Comparison of ENCODE assay signal across 14 mouse cellular contexts in the genomic region with DNA sequence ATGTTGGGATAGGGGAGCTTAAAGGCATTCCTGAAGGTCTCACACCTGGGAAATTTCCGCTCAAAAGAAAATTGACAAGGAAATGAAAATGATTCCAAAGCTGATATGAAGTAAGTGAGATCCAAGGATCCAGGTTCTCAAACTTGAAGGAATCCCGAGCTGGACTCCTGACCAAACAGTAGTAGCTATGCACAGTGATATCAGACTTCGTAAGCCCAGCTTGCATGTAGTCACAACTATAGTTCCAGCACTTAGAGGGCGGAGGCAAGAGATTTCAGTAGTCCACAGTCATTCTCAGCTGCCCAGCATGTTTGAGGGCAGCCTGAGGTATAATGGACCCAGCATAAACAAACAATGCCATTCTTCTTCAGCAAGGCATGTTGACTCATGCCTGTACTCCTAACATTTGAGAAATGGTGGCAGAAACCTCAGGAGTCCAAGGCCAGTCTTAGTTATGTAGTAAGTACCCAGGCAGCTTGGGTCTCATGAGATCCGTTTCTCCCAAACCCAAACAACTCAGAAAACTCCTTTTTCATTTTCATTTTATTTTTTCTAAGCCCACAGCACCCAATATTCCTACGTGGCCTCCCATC. TPM values are rescaled to one million over a fixed set of nuclear protein-coding genes. Genes with fewer than 3 reads are reported as not detected.
DNase-seq lines count a peak whose midpoint lies in the region; ATAC-seq and TF ChIP-seq lines count a peak whose summit lies in the region.
"Had no signal": no experiment of that assay in that cellular context is flagged by ENCODE, and none has a peak within 500 bp of the region (broad histone marks: within the 10 kb centered on the region; RNA-seq: fewer than 3 reads in every experiment).

No protein-coding gene starts in this region.

- TF ChIP-seq CTCF in CH12.LX (conservative IDR thresholded peaks at IDR 0.05 in 1 of 2, IDR thresholded peaks at IDR 0.05 in 1 of 2; ENCODE audit: low read depth in 2 of 2, low read length in 2 of 2): no peak

- H3K4me2 ChIP-seq in kidney, embryonic 14.5 days (replicated peaks; ENCODE audit: low read depth, low read length): peak overlapping the region; percentile 57
- peak overlapping the region; percentile 75; the same call in 1 of the 2 replicates for H3K4me2 ChIP-seq in CH12.LX (ENCODE audit: insufficient read depth, low read depth, poor library complexity, severe bottlenecking)
- H3K4me2 ChIP-seq in embryonic facial prominence, embryonic 12.5 days (replicated peaks): peak overlapping the region; percentile 53; the same call in 1 of the 2 replicates
- peak overlapping the region; percentile 50; the same call in 1 of the 2 replicates for H3K4me2 ChIP-seq in limb, embryonic 14.5 days (replicated peaks; ENCODE audit: low read depth, low read length, severe bottlenecking)

- H3K9ac ChIP-seq in kidney, embryonic 14.5 days (ENCODE audit: low read depth, low read length): no peak overlapping the region
- peak overlapping the region; percentile 84 for H3K9ac ChIP-seq in CH12.LX (ENCODE audit: insufficient read depth, low read depth)
- no peak overlapping the region for H3K9ac ChIP-seq in embryonic facial prominence, embryonic 12.5 days
- no peak overlapping the region for H3K9ac ChIP-seq in limb, embryonic 14.5 days (ENCODE audit: low read depth, low read length, severe bottlenecking)

- H3K4me3 ChIP-seq in kidney, embryonic 14.5 days (ENCODE audit: low read length): no peak overlapping the region
- H3K4me3 ChIP-seq in CH12.LX (replicated peaks in 1 of 3; ENCODE audit: low read depth in 2 of 3, low read length in 2 of 3, poor library complexity in 1 of 3): no peak overlapping the region
- H3K4me3 ChIP-seq in embryonic facial prominence, embryonic 12.5 days: no peak overlapping the region
- no peak overlapping the region for H3K4me3 ChIP-seq in limb, embryonic 14.5 days (replicated peaks; ENCODE audit: low read length)

- no peak for TF ChIP-seq RAD21 in CH12.LX (IDR thresholded peaks at IDR 0.05; ENCODE audit: low read depth, low read length)

- 0 out of 2 replicates have a peak, but pooled peaks cover 8% of the 10 kb centered on the region for H3K4me1 ChIP-seq in kidney, embryonic 14.5 days (ENCODE audit: control insufficient read depth, insufficient read depth, low read length)
- H3K4me1 ChIP-seq in CH12.LX (ENCODE audit: control insufficient read depth in 1 of 2, insufficient read depth in 2 of 2): peaks cover 4 to 20% of the 10 kb centered on the region in 2 experiments; a peak in 2 of 4 replicates
- H3K4me1 ChIP-seq in embryonic facial prominence, embryonic 12.5 days: peaks cover 10% of the 10 kb centered on the region; the same call in 1 of the 2 replicates
- peaks cover 16% of the 10 kb centered on the region for H3K4me1 ChIP-seq in limb, embryonic 14.5 days (ENCODE audit: control insufficient read depth, insufficient read depth, low read length)

- no peak for DNase-seq in kidney, postnatal 36 days
- no peak for DNase-seq in CH12.LX (ENCODE audit: extremely low read depth)
- DNase-seq in limb, embryonic 14.5 days (ENCODE audit: low spot score): no peak
- DNase-seq in cerebellum, adult 18-20 months: no peak
- no peak for DNase-seq in adrenal gland, adult (ENCODE audit: inconsistent age in 2 of 2, low spot score in 1 of 2)
- no peak for DNase-seq in urinary bladder, postnatal 4 days (ENCODE audit: low spot score in 2 of 2)
- DNase-seq: adrenal gland, postnatal 10 days; heart, postnatal 4 days; right cerebral cortex, postnatal 4 days had no signal

- in situ Hi-C loops in CH12.LX (cut with MboI; ENCODE audit: low pct_ligation_motif_present, low pct_unique_long_range_greater_than_20kb, low sequenced_read_pairs): loop anchor here (10.0 kb wide), 1 partner anchor 47 kb away; no protein-coding TSS in a partner anchor

- H3K9me3 ChIP-seq in kidney, embryonic 14.5 days (ENCODE audit: control insufficient read depth, low read length): no peaks in the 10 kb centered on the region
- H3K9me3 ChIP-seq in CH12.LX (replicated peaks; ENCODE audit: low read length): no peaks in the 10 kb centered on the region
- no peaks in the 10 kb centered on the region for H3K9me3 ChIP-seq in embryonic facial prominence, embryonic 12.5 days
- no peaks in the 10 kb centered on the region for H3K9me3 ChIP-seq in limb, embryonic 14.5 days (ENCODE audit: control insufficient read depth, low read length)

- no peak for ATAC-seq in kidney, embryonic 14.5 days (ENCODE audit: low FRiP score, low TSS enrichment)
- ATAC-seq in embryonic facial prominence, embryonic 12.5 days (ENCODE audit: insufficient number of reproducible peaks, insufficient read depth, low FRiP score, low TSS enrichment): no peak
- ATAC-seq in limb, embryonic 14.5 days (ENCODE audit: low FRiP score, low read depth): no peak

- no peaks in the 10 kb centered on the region for H3K36me3 ChIP-seq in kidney, embryonic 14.5 days (ENCODE audit: control insufficient read depth, insufficient read depth, low read length)
- H3K36me3 ChIP-seq in CH12.LX (replicated peaks in 1 of 2; ENCODE audit: control insufficient read depth in 1 of 2, insufficient read depth in 1 of 2, low read length in 1 of 2): no peaks in the 10 kb centered on the region
- no peaks in the 10 kb centered on the region for H3K36me3 ChIP-seq in embryonic facial prominence, embryonic 12.5 days
- no peaks in the 10 kb centered on the region for H3K36me3 ChIP-seq in limb, embryonic 14.5 days (ENCODE audit: control insufficient read depth, insufficient read depth, low read length)

- H3K27me3 ChIP-seq in kidney, embryonic 14.5 days (ENCODE audit: control insufficient read depth, insufficient read depth, low read length): no peaks in the 10 kb centered on the region
- no peaks in the 10 kb centered on the region for H3K27me3 ChIP-seq in CH12.LX (replicated peaks)
- H3K27me3 ChIP-seq in embryonic facial prominence, embryonic 12.5 days: no peaks in the 10 kb centered on the region
- no peaks in the 10 kb centered on the region for H3K27me3 ChIP-seq in limb, embryonic 14.5 days (ENCODE audit: control insufficient read depth, insufficient read depth, low read length)

- no peaks in the 10 kb centered on the region for H3K79me2 ChIP-seq in CH12.LX (replicated peaks; ENCODE audit: control insufficient read depth, extremely low read depth, insufficient read depth, poor library complexity, severe bottlenecking)

- dilution Hi-C loops in CH12.LX (cut with MboI; ENCODE audit: extremely low pct_ligation_motif_present, extremely low pct_unique_long_range_greater_than_20kb, low sequenced_read_pairs): no loop called here

- TF ChIP-seq POLR2A in CH12.LX (IDR thresholded peaks at IDR 0.05; ENCODE audit: low read depth, low read length): no peak
- no peak for TF ChIP-seq POLR2A in limb, embryonic 14.5 days (IDR thresholded peaks at IDR 0.05; ENCODE audit: borderline replicate concordance, extremely low read depth, insufficient read depth, insufficient read length)

- WGBS in kidney, embryonic 14.5 days: 83% methylated on average over 6 of the region's 6 CpGs
- WGBS in embryonic facial prominence, embryonic 12.5 days: 80% methylated on average over 6 of the region's 6 CpGs
- 82% methylated on average over 6 of the region's 6 CpGs for WGBS in limb, embryonic 14.5 days

- H3K27ac ChIP-seq in kidney, embryonic 14.5 days (ENCODE audit: low read depth, low read length): peak overlapping the region; percentile 93
- H3K27ac ChIP-seq in CH12.LX (ENCODE audit: insufficient read depth, low read depth): peak overlapping the region; percentile 16
- peak overlapping the region; percentile 98 for H3K27ac ChIP-seq in embryonic facial prominence, embryonic 12.5 days
- no peak overlapping the region for H3K27ac ChIP-seq in limb, embryonic 14.5 days (replicated peaks; ENCODE audit: low read depth, low read length)

- no peak for TF ChIP-seq EP300 in CH12.LX (IDR thresholded peaks at IDR 0.05; ENCODE audit: low read length)

RNA-seq across cellular contexts. Expression of a gene that starts 1.7 kb away (rescaled TPM):
- 1.3 and 1.9 TPM in 2 replicates for polyA plus RNA-seq in kidney, embryonic 14.5 days (2014; fragmentation: Nextera tagmentation; extraction: Ambion mirVana)
- 114 and 122 TPM in 2 replicates for total RNA-seq in CH12.LX (2012; rRNA removed)
- 0.96 and 0.97 TPM in 2 replicates for total RNA-seq in CH12.LX (2014; rRNA removed)
- polyA plus RNA-seq in CH12.LX (2012; ENCODE audit: insufficient read length, low read depth): 0.14 TPM in 1 of 2 replicates, not detected in the other
- polyA plus RNA-seq in embryonic facial prominence, embryonic 12.5 days (2016; fragmentation: Nextera tagmentation; extraction: Ambion mirVana): 1.3 TPM in 2 replicates
- polyA plus RNA-seq in limb, embryonic 14.5 days (2012; rRNA removed): 1.6 and 2.7 TPM in 2 replicates
- 0.65 and 0.78 TPM in 2 replicates for polyA plus RNA-seq in limb, embryonic 14.5 days (2014; fragmentation: Nextera tagmentation; extraction: Ambion mirVana)

RNA-seq across cellular contexts. Expression of a gene that starts 1.9 kb away (rescaled TPM):
- 54.0 and 60.2 TPM in 2 replicates for polyA plus RNA-seq in kidney, embryonic 14.5 days (2014; fragmentation: Nextera tagmentation; extraction: Ambion mirVana)
- total RNA-seq in CH12.LX (2012; rRNA removed) (436 and 456 TPM in 2 replicates), CH12.LX (2014; rRNA removed) (16.1 and 17.4 TPM in 2 replicates)
- 1.1 and 2.2 TPM in 2 replicates for polyA plus RNA-seq in CH12.LX (2012; ENCODE audit: insufficient read length, low read depth)
- 35.4 and 35.6 TPM in 2 replicates for polyA plus RNA-seq in embryonic facial prominence, embryonic 12.5 days (2016; fragmentation: Nextera tagmentation; extraction: Ambion mirVana)
- 48.2 and 49.5 TPM in 2 replicates for polyA plus RNA-seq in limb, embryonic 14.5 days (2012; rRNA removed)
- 34.9 and 44.4 TPM in 2 replicates for polyA plus RNA-seq in limb, embryonic 14.5 days (2014; fragmentation: Nextera tagmentation; extraction: Ambion mirVana)

RNA-seq across cellular contexts. Expression of a gene that starts 13.5 kb away (rescaled TPM):
- polyA plus RNA-seq in kidney, embryonic 14.5 days (2014; fragmentation: Nextera tagmentation; extraction: Ambion mirVana): not detected in 2 replicates
- total RNA-seq in CH12.LX (2012; rRNA removed) (0.38 and 0.76 TPM in 2 replicates), CH12.LX (2014; rRNA removed) (not detected in 2 replicates)
- polyA plus RNA-seq in CH12.LX (2012; ENCODE audit: insufficient read length, low read depth): not detected in 2 replicates
- 0.24 and 0.25 TPM in 2 replicates for polyA plus RNA-seq in embryonic facial prominence, embryonic 12.5 days (2016; fragmentation: Nextera tagmentation; extraction: Ambion mirVana)
- 0.20 and 0.33 TPM in 2 replicates for polyA plus RNA-seq in limb, embryonic 14.5 days (2012; rRNA removed)
- 0.21 TPM in 1 of 2 replicates, not detected in the other for polyA plus RNA-seq in limb, embryonic 14.5 days (2014; fragmentation: Nextera tagmentation; extraction: Ambion mirVana)
- total RNA-seq: gastrocnemius, adult 8-10 months had no signal
- polyA plus RNA-seq: large intestine, adult 2 months; thymus, postnatal 0 days had no signal

RNA-seq across cellular contexts. Expression of a gene that starts 16.2 kb away (rescaled TPM):
- 9.0 and 15.0 TPM in 2 replicates for polyA plus RNA-seq in kidney, embryonic 14.5 days (2014; fragmentation: Nextera tagmentation; extraction: Ambion mirVana)
- total RNA-seq in CH12.LX (2012; rRNA removed) (1,176 and 1,374 TPM in 2 replicates), CH12.LX (2014; rRNA removed) (3.9 and 6.9 TPM in 2 replicates)
- 0.76 and 1.2 TPM in 2 replicates for polyA plus RNA-seq in CH12.LX (2012; ENCODE audit: insufficient read length, low read depth)
- polyA plus RNA-seq in embryonic facial prominence, embryonic 12.5 days (2016; fragmentation: Nextera tagmentation; extraction: Ambion mirVana): 10.5 and 13.6 TPM in 2 replicates
- 5.6 and 10.0 TPM in 2 replicates for polyA plus RNA-seq in limb, embryonic 14.5 days (2012; rRNA removed)
- 8.7 and 10.2 TPM in 2 replicates for polyA plus RNA-seq in limb, embryonic 14.5 days (2014; fragmentation: Nextera tagmentation; extraction: Ambion mirVana)

RNA-seq across cellular contexts. Expression of a gene that starts 28.6 kb away (rescaled TPM):
- polyA plus RNA-seq in kidney, embryonic 14.5 days (2014; fragmentation: Nextera tagmentation; extraction: Ambion mirVana): 6.0 and 7.6 TPM in 2 replicates
- total RNA-seq in CH12.LX (2012; rRNA removed) (0.08 and 0.50 TPM in 2 replicates), CH12.LX (2014; rRNA removed) (0.16 and 0.39 TPM in 2 replicates)
- 0.67 and 1.0 TPM in 2 replicates for polyA plus RNA-seq in CH12.LX (2012; ENCODE audit: insufficient read length, low read depth)
- polyA plus RNA-seq in embryonic facial prominence, embryonic 12.5 days (2016; fragmentation: Nextera tagmentation; extraction: Ambion mirVana): 3.2 and 3.5 TPM in 2 replicates
- 3.6 and 4.5 TPM in 2 replicates for polyA plus RNA-seq in limb, embryonic 14.5 days (2012; rRNA removed)
- 9.3 and 10.5 TPM in 2 replicates for polyA plus RNA-seq in limb, embryonic 14.5 days (2014; fragmentation: Nextera tagmentation; extraction: Ambion mirVana)

Comparison
In these comparisons a context has a peak if more than half of its experiments do, and no peak if none do; other contexts are left out.
1. RNA of a gene that starts 1.9 kb away (polyA plus RNA-seq): 54.0 to 60.2 TPM in kidney, embryonic 14.5 days, 34.9 to 49.5 TPM in limb, embryonic 14.5 days and 35.4 to 35.6 TPM in embryonic facial prominence, embryonic 12.5 days; 1.1 to 2.2 TPM in CH12.LX; every median in the first group is over 10 times any median in the second.
2. Peak in every context shown above with its lines, with median percentiles within 50 percentile points of each other: H3K4me2 ChIP-seq.